Mouse (Mus musculus): ENCODE data around the gene Trim63.

GRCm38 (mm10) chr4:134362586-134362985, 47.7 kb downstream of the Trim63 start:
- TF ChIP-seq POLR2A (IDR thresholded peaks at IDR 0.05; ENCODE audit: borderline replicate concordance, insufficient read depth, low read length): no peak
- no peak for TF ChIP-seq CTCF (IDR thresholded peaks at IDR 0.05; ENCODE audit: borderline replicate concordance, insufficient read depth, low read depth, low read length)

Data from cerebellum, adult 2 months (tissue).